Mouse (Mus musculus) stomach, embryonic 16.5 days (tissue): ENCODE measurements around the gene Birc6. TPM values are rescaled to one million over a fixed set of nuclear protein-coding genes. Genes with fewer than 3 reads are reported as not detected.

Source experiments
- ATAC-seq: fragments of 200-750 bp; cut with Nextera tagmentation; 2 replicates; pipeline ENCODE4 v1.8.0; 2017; ENCODE audit warnings: moderate number of reproducible peaks, moderate TSS enrichment; ENCODE audit not compliant: insufficient read depth, low FRiP score
- H3K27ac ChIP-seq: fragments of 300-500 bp; sonication (generic); 2 replicates; pipeline ENCODE4 v1.5.1; 2014; ENCODE audit warnings: low read length
- H3K27me3 ChIP-seq: fragments of 300-500 bp; sonication (generic); 2 replicates; pipeline ENCODE4 v1.6.1; 2014; ENCODE audit warnings: low read length, control low read depth, mixed read lengths; ENCODE audit not compliant: control insufficient read depth, insufficient read depth
- H3K36me3 ChIP-seq: fragments of 300-500 bp; sonication (generic); 2 replicates; pipeline ENCODE4 v1.6.1; 2014; ENCODE audit warnings: low read length; ENCODE audit not compliant: control insufficient read depth, insufficient read depth
- H3K4me1 ChIP-seq: fragments of 300-500 bp; sonication (generic); 2 replicates; pipeline ENCODE4 v1.6.1; 2014; ENCODE audit warnings: low read length, control low read depth, mixed read lengths; ENCODE audit not compliant: control insufficient read depth, insufficient read depth
- H3K4me2 ChIP-seq: fragments of 300-500 bp; sonication (generic); 2 replicates; pipeline ENCODE4 v1.6.1; 2014; ENCODE audit warnings: low read depth, low read length, mixed read lengths
- H3K4me3 ChIP-seq: fragments of 300-500 bp; sonication (generic); replicated peaks from 2 replicates; pipeline ENCODE4 v1.5.1; 2014; ENCODE audit warnings: mild to moderate bottlenecking, low read length
- H3K9ac ChIP-seq: fragments of 300-500 bp; sonication (generic); 2 replicates; pipeline ENCODE4 v1.6.1; 2014; ENCODE audit warnings: low read length
- H3K9me3 ChIP-seq: fragments of 300-500 bp; sonication (generic); replicated peaks from 2 replicates; pipeline ENCODE4 v1.6.1; 2016; ENCODE audit warnings: low read length, control low read depth; ENCODE audit not compliant: control insufficient read depth
- WGBS: fragments of 180-500 bp; shearing (Covaris S2); extraction: QIAGEN DNeasy Blood & Tissue Kit; methylation state at CpG from one replicate; pipeline ENCODE4 v1.1.7; 2014; 5-methylcytosine and 5-hydroxymethylcytosine counted together
- polyA plus RNA-seq: library from polyadenylated mRNA; unstranded; fragments of >200 nt; fragmentation: Nextera tagmentation; extraction: Ambion mirVana; gene quantifications from 2 replicates; pipeline ENCODE4 v1.2.1, GENCODE M21; 2015

Gene Birc6
- polyA plus RNA-seq = 73.9 and 90.2 TPM in 2 replicates

- under 1% methylated on average over 71 of the region's 71 CpGs for WGBS
- H3K9me3 ChIP-seq = no peaks in the 10 kb centered on the region
- H3K9ac ChIP-seq = peak within 1 kb of the TSS; percentile 91
- no peaks in the 10 kb centered on the region for H3K27me3 ChIP-seq
- H3K4me3 ChIP-seq = peak within 1 kb of the TSS; percentile 97
- H3K4me1 ChIP-seq = peaks cover 17% of the 10 kb centered on the region
- H3K27ac ChIP-seq = peak within 1 kb of the TSS; percentile 100
- H3K36me3 ChIP-seq = no peaks in the 10 kb centered on the region
- H3K4me2 ChIP-seq = peak within 1 kb of the TSS; percentile 81
- peak; percentile 97 for ATAC-seq
Observed at GRCm38 (mm10) chr17:74527729-74528607, at the start of gene Birc6. Gene Birc6, plus strand, starts transcription at chr17:74528295.

- no peaks in the 10 kb centered on the region for H3K4me1 ChIP-seq
- H3K27me3 ChIP-seq = no peaks in the 10 kb centered on the region
- no peak overlapping the region for H3K4me3 ChIP-seq
- no peak overlapping the region for H3K4me2 ChIP-seq
- no peak overlapping the region for H3K9ac ChIP-seq
- no peak overlapping the region for H3K27ac ChIP-seq
- WGBS = 83% methylated on average over 14 of the region's 14 CpGs
- H3K36me3 ChIP-seq = no peaks in the 10 kb centered on the region
- H3K9me3 ChIP-seq = no peaks in the 10 kb centered on the region
- no peak for ATAC-seq
Observed at GRCm38 (mm10) chr17:74480361-74481069, 47.6 kb upstream of the Birc6 start.

GRCm38 (mm10) chr17:74489024-74489900 is 38.8 kb upstream of the Birc6 start, which contains the start of gene Yipf4:
Gene Yipf4, plus strand, starts transcription at chr17:74489493.
- Histone ChIP-seq H3K9ac (peak within 1 kb of the TSS; percentile 96), H3K9me3 (no peaks in the 10 kb centered on the region), H3K27ac (peak within 1 kb of the TSS; percentile 90), H3K4me2 (peak within 1 kb of the TSS; percentile 60), H3K4me1 (peaks cover 3% of the 10 kb centered on the region; the same call in 1 of the 2 replicates), H3K27me3 (no peaks in the 10 kb centered on the region), H3K4me3 (peak within 1 kb of the TSS; percentile 97), H3K36me3 (peaks cover 8% of the 10 kb centered on the region)
- 4% methylated on average over 58 of the region's 58 CpGs for WGBS
- peak; percentile 100 for ATAC-seq

GRCm38 (mm10) chr17:74489901-74490220 is 38.2 kb upstream of the Birc6 start:
- H3K27ac ChIP-seq = peak overlapping the region; percentile 90
- under 1% methylated on average over 12 of the region's 12 CpGs for WGBS
- peak overlapping the region; percentile 96 for H3K9ac ChIP-seq
- H3K4me3 ChIP-seq = peak overlapping the region; percentile 97
- peak overlapping the region; percentile 60 for H3K4me2 ChIP-seq
- no peaks in the 10 kb centered on the region for H3K9me3 ChIP-seq
- H3K4me1 ChIP-seq = peaks cover 3% of the 10 kb centered on the region; the same call in 1 of the 2 replicates
- no peaks in the 10 kb centered on the region for H3K27me3 ChIP-seq
- no peak for ATAC-seq
- peaks cover 13% of the 10 kb centered on the region for H3K36me3 ChIP-seq

GRCm38 (mm10) chr17:74491565-74491964 is 36.5 kb upstream of the Birc6 start:
- Histone ChIP-seq H3K36me3 (peaks cover 13% of the 10 kb centered on the region), H3K4me3 (no peak overlapping the region), H3K27ac (no peak overlapping the region), H3K27me3 (no peaks in the 10 kb centered on the region), H3K9ac (no peak overlapping the region), H3K4me2 (no peak overlapping the region), H3K4me1 (peaks cover 3% of the 10 kb centered on the region; the same call in 1 of the 2 replicates), H3K9me3 (no peaks in the 10 kb centered on the region)
- no peak for ATAC-seq
- WGBS = 89% methylated on average over 3 of the region's 3 CpGs

GRCm38 (mm10) chr17:74500204-74500603 is 27.9 kb upstream of the Birc6 start:
- no peak overlapping the region for H3K4me3 ChIP-seq
- WGBS = 64% methylated on average over 4 of the region's 4 CpGs
- no peak for ATAC-seq

GRCm38 (mm10) chr17:74501085-74501484 is 27.0 kb upstream of the Birc6 start:
- Histone ChIP-seq H3K4me2 (no peak overlapping the region), H3K27me3 (no peaks in the 10 kb centered on the region), H3K9me3 (no peaks in the 10 kb centered on the region), H3K36me3 (peaks cover 21% of the 10 kb centered on the region; the same call in 1 of the 2 replicates), H3K27ac (no peak overlapping the region), H3K4me1 (no peaks in the 10 kb centered on the region), H3K9ac (no peak overlapping the region), H3K4me3 (no peak overlapping the region)
- no peak for ATAC-seq

More at GRCm38 (mm10) chr17:74500204-74500603, 27.9 kb upstream of the Birc6 start:
- Histone ChIP-seq H3K27ac (no peak overlapping the region), H3K27me3 (no peaks in the 10 kb centered on the region), H3K4me2 (no peak overlapping the region), H3K9ac (no peak overlapping the region), H3K9me3 (no peaks in the 10 kb centered on the region), H3K36me3 (peaks cover 21% of the 10 kb centered on the region; the same call in 1 of the 2 replicates), H3K4me1 (no peaks in the 10 kb centered on the region)

GRCm38 (mm10) chr17:74507934-74508333 is 20.2 kb upstream of the Birc6 start:
- no peak overlapping the region for H3K4me2 ChIP-seq
- H3K27ac ChIP-seq = no peak overlapping the region
- 57% methylated on average over 2 of the region's 2 CpGs for WGBS
- no peaks in the 10 kb centered on the region for H3K9me3 ChIP-seq
- H3K4me3 ChIP-seq = no peak overlapping the region
- H3K27me3 ChIP-seq = no peaks in the 10 kb centered on the region
- H3K4me1 ChIP-seq = no peaks in the 10 kb centered on the region
- H3K9ac ChIP-seq = no peak overlapping the region
- no peaks in the 10 kb centered on the region for H3K36me3 ChIP-seq
- ATAC-seq = no peak
